Mouse (Mus musculus) brain, adult 10 weeks (tissue): ENCODE results near the gene Lyzl4. TPM values are rescaled to one million over a fixed set of nuclear protein-coding genes. Genes with fewer than 3 reads are reported as not detected.

Experiments used
- polyA plus RNA-seq: library from polyadenylated mRNA; stranded (reverse); fragments of 350-450 nt; fragmentation: Illumina TruSeq; extraction: RNeasy Lipid Tissue Mini Kit (QIAGEN cat#74804); gene quantifications from one replicate; pipeline ENCODE4 v1.2.3, GENCODE M21; 2015; ENCODE audit warnings: low read depth, low replicate concordance

Gene Lyzl4
- polyA plus RNA-seq = 1.0 TPM

DNA sequence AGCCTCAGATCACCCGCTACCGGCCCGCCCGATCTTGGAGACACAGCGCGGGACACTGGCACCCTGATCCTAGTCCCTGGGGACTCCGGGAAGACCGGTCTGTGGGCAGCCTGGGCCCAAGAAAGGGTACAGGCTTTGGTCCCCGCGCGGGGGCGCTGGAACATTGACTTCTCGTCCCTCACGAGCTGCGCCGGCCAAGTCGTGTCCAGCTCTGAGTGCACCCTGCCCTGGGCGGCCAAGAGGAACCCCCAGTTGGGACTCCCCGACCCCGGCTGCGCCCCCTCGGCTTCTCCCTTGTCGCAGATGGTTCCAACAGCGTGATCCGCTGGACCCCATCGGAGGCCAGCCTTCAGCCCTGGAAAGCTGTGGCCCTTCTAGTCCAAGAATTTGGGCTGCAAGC, at the start of gene Lyzl4:
Gene Lyzl4 (minus strand): TSS at position 96 of the 400 bp plus-strand sequence.

DNA sequence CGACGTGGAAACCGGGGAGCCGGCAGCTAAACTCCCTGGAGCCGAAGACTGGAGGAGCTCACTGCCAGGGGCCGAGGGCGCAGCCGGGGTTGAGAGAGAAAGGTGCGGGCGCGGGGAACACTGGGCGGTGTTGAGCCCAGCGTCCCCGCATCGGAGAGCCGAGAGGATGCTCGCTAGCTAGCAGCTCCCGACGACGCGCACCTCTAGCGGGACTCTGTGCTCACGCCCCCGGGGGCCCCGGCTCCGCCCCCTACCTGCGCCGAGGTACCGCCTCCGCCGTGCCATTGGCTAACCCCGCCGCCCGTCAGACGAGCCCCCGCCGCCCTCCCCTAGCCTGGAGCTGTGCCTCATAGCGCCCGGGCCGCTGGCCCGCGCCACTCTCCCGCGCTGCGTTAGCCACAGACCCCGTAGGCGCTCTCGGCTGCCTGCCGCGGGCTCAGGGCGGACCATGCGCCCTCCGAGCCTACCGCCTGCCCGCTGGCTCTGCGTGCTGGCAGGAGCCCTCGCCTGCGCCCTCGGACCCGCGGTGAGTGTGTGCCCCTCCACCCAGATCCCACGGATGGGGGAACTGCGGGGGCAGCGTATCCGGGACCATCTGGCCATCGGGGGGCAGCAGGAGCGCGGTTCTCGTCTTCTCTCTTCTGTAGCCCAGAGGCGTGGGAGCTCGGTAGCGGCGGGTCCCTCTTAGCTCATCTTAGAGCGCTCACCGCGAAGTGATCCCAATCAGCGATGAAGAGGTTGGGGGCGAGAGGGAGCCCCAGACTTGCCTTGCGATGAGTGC, 695 bp upstream of the Lyzl4 start, which contains the start of gene Vipr1:
Gene Vipr1 (plus strand): TSS at position 316 of the 781 bp plus-strand sequence.

Other genes with a start within 250 kb of the Lyzl4 start
- 748 TPM for gene Cck, start 146.4 kb downstream of the Lyzl4 start, polyA plus RNA-seq
- gene Vipr1, start 620 bp upstream of the Lyzl4 start, polyA plus RNA-seq = 18.4 TPM
- 21.1 TPM for gene Sec22c, start 63.4 kb upstream of the Lyzl4 start, polyA plus RNA-seq
- gene Ss18l2, start 68.2 kb upstream of the Lyzl4 start, polyA plus RNA-seq = 153 TPM
- gene Nktr, start 77.1 kb upstream of the Lyzl4 start, polyA plus RNA-seq = 73.3 TPM
- gene Zfp651, start 117.2 kb upstream of the Lyzl4 start, polyA plus RNA-seq = 67.7 TPM
- 4.7 TPM for gene Klhl40, start 135.5 kb upstream of the Lyzl4 start, polyA plus RNA-seq
- 12.9 TPM for gene Hhatl, start 150.4 kb upstream of the Lyzl4 start, polyA plus RNA-seq
- 12.7 TPM for gene Ccdc13, start 197.4 kb upstream of the Lyzl4 start, polyA plus RNA-seq
- gene Higd1a, start 216.3 kb upstream of the Lyzl4 start, polyA plus RNA-seq = 133 TPM